Mouse (Mus musculus): ENCODE measurements around the gene Hbp1.

DNA sequence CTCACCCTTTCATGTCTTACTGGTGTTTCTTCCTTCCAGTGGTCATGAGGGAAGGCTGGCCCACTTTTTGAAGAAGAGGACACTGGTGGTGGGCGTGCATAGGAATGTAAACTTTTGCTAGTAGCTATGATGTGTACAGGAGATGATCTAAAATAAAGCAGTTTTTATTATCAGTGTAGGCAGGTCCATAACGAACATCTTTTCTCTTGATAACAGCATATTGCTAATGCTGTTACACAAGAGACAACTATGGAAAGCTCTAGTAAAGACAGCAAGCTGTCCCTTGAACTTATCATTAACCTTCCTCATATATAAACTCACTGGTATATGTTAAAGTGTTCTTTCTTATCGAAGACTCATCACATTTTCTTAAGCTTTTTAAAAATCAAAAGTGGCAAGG lies 12.7 kb downstream of the Hbp1 start:
- TF ChIP-seq CTCF (IDR thresholded peaks at IDR 0.05; ENCODE audit: low read depth) (no peak), EP300 (IDR thresholded peaks at IDR 0.05; ENCODE audit: low read depth) (no peak)
